Mouse (Mus musculus) frontal cortex, adult (tissue): ENCODE data around the gene Slc35b2.
A peak's percentile ranks its signal among the peaks of the same experiment; 100 is the strongest.

Experiments used
- ATAC-seq: cut with Nextera tagmentation; 2 replicates; pipeline ENCODE4 v1.9.2; 2017; ENCODE audit warnings: mild to moderate bottlenecking, moderate library complexity, mixed read lengths; ENCODE audit not compliant: low TSS enrichment

The Slc35b2 gene

DNA sequence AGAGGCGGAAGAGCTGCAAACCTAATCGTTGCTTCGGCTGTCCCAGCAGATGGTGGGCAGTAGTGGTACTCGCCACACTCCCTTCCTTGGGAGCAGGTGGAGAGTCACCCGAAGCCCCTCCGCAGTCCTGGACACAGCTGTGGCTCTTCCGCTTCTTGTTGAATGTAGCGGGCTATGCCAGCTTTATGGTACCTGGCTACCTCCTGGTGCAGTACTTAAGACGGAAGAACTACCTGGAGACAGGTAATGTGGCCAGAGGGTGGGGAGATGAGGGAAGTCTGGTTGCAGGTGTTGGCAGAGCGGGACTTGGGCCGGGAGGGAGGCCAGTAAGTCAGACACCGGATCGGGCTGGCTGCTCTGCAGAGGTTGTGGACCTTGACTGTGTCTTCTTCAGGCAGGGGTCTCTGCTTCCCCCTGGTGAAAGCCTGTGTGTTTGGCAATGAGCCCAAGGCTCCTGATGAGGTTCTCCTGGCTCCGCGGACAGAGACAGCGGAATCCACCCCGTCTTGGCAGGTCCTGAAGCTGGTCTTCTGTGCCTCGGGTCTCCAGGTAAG, 934 bp downstream of the Slc35b2 start:
- no peak for ATAC-seq

DNA sequence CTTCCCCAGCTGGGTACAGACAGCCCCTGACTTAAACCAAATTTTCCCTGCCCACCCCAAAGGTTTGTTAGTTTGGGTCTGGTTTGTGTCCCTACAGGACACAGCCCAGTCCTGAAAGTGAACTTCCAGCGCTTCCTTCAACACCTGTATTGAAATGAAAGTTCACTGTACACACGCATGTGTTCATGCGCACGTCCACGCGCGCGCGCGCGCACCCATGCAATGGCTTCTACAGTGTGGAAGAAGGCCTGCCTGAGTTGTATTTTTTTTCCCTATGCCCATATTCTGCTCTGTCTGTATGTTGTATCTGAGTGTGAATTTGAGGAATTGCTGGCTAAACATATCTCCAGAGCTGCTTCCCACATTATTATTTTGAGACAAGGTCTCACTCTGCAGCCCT, 1.4 kb downstream of the Slc35b2 start:
- no peak for ATAC-seq

DNA sequence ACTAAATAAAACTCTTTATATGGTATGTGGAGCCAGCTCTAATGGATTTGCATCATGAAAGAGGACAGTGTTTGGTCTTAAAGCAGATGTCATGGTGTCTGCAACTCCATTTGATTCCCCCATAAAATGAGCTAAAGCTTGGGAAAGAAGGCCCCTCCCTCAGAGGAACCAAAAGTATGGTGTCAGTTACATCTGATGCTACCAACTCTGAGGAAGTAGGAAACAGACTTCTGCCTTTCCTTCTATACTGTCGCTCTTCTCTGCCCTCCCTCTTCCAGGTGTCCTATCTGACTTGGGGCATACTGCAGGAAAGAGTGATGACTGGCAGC, 2.3 kb downstream of the Slc35b2 start:
- no peak for ATAC-seq

DNA sequence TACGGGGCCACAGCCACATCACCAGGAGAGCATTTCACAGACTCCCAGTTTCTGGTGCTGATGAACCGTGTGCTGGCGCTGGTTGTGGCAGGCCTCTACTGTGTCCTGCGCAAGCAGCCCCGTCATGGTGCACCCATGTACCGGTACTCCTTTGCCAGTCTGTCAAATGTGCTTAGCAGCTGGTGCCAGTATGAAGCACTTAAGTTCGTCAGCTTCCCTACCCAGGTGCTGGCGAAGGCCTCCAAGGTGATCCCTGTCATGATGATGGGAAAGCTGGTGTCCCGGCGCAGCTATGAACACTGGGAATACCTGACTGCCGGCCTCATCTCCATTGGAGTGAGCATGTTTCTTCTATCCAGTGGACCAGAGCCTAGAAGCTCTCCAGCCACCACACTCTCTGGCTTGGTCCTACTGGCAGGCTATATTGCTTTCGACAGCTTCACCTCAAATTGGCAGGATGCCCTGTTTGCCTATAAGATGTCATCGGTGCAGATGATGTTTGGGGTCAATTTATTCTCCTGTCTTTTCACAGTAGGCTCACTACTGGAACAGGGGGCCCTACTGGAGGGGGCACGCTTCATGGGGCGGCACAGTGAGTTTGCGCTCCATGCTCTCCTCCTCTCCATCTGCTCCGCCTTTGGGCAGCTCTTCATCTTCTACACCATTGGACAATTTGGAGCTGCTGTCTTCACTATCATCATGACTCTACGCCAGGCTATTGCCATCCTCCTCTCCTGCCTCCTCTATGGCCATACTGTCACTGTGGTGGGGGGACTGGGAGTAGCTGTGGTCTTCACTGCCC, 2.9 kb downstream of the Slc35b2 start:
- peak; percentile 5; the same call in 1 of the 2 replicates for ATAC-seq

DNA sequence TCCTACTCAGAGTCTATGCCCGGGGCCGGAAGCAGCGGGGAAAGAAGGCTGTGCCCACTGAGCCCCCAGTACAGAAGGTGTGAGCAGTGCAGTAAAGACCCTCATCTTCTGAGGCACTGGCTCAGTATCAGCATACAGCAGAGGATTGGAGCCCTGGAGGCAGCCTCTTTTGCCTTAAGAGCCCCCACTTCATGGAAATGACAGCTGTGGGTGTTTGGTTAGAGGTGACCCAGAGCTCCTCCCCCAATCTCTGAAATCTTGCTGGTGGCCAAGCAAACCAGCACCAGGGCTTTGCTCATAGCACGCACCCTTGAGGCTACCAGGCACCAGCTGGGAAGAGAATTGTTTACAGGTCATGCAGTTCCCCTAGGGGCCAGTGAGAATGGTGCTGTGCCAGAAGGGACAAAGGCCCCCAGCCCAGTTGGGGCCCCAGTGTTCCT, 3.5 kb downstream of the Slc35b2 start:
- ATAC-seq: no peak

DNA sequence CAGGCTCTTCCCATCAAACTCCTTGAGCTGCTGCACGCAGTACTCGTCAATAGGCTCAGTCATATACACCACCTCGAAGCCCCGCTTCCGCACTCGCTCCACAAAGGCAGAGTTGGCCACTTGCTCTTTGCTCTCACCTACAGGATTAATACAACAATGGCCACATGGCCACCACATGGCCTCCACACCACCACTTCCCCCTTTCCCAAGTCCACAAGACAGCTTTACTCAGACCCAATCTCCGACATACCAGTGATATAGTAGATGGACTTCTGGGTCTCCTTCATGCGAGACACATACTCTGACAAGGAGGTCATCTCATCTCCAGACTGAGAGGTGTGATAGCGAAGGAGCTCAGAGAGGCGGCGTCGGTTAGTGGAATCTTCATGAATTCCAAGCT, 5.3 kb downstream of the Slc35b2 start:
- ATAC-seq: no peak

DNA sequence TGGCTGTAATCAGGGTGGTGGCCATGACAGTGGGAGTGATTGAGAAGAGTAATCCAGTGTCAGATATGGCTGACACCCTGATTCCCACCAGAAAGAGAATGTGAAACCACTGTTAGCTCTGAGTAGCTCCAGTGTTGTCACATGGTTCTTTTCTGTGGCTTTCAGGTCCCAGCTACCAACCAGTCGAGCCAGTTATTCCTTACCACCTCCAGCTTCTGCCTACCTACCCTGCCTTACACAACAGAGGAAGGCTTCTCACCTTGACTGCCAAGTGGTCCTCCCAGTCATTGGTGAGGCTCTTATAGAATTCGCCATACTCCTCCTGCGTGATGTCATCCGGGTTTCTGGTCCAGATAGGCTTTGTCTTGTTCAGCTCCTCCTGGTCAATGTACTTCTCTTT, 6.3 kb downstream of the Slc35b2 start:
- no peak for ATAC-seq

GRCm38 (mm10) chr17:45572103-45573086, 8.7 kb downstream of the Slc35b2 start:
- ATAC-seq: peak; percentile 32

DNA sequence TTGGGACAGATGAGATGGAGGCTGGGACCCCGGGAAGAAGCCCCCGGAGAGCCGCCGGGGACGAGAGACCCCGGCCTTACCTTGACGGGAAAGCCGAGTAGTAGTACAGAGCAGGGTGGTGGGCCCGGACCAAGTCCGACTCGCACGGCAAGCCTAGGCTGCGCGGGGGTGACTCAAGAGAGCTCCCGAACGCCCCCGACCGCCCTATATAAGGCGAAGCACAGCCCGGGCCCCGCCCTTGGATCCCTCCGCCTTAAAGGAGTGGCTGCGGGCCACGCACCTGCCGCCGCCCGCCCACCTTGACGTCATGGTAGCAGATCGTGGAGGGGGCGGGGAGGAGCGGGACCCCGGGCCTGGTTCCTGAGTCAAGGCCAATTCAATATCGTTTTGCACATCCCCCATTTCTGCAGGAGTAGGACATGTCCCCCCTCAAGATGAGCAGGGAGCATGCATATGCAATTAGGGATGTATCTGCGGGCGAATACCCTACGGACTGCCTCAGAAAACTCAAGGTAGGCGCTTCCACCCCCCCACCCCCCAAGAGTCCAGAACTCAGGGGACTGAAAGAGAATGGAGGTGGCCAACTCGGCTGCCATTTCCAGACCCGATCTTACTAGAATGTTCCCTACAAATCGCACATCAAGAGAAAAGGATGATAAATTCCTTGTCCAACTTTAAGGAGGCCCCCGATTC, 9.6 kb downstream of the Slc35b2 start, which contains the start of gene Hsp90ab1:
TSS of gene Hsp90ab1 (minus strand) at position 185 of the 693 bp plus-strand sequence.
- peak; percentile 50 for ATAC-seq

GRCm38 (mm10) chr17:45573780-45574123, 10.1 kb downstream of the Slc35b2 start:
- ATAC-seq: peak; percentile 41

DNA sequence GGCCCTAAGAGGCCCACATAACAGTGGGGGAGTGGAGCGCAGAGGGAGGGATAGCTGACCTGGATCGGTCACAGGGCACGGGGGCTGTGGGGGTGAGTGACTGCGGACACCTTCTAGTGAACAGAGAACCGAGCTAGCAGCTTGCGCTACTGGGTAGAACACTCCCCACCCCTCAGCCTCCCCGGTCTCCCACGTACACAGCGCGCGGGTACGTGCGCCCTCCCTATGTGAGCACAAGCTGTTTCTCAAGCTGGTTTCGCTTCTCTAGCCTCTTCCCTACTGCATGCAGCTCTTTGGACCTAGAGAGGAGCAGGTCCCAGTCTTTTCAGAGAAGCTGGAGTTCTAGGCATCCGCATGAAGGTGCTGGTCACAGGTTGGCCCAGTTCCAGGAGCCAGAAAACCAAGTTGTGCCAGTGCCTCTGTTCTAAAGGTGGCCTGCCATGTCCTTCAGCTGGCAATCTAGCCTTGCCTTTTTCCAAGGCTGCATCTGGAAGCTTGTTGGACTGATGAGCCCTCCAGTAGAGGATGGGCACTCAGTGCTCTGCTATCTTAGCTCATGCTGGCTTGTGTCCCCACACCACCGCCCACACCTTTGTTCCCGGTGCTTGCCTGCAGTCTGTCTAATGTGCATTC, 10.6 kb downstream of the Slc35b2 start:
- peak; percentile 66 for ATAC-seq

GRCm38 (mm10) chr17:45575123-45575897, 11.6 kb downstream of the Slc35b2 start:
- no peak for ATAC-seq

DNA sequence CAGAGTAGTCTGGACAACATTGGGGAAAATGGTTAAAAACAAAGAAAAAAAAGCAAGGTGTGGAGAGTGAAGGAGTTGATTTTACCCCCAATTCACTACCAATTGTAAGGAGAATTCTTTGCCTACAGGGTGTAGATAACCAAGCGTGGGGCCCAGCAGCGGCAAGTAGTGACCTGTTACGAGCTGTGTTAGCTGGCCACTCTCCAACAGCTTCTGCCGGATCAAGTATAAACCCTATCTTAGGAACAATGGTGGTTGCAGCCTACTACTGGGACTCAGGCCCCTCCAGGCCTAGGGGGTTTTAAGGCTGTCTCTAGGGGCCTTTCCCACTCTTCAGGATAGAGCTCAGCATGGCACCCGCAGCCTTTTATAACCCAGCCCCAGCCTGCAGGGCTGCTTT, 14.6 kb downstream of the Slc35b2 start:
- ATAC-seq: no peak

- no peak for ATAC-seq
Measured at GRCm38 (mm10) chr17:45578843-45579242, 15.2 kb downstream of the Slc35b2 start.

- ATAC-seq: no peak
Measured at GRCm38 (mm10) chr17:45579554-45579953, 15.9 kb downstream of the Slc35b2 start.

GRCm38 (mm10) chr17:45580958-45581477, 17.3 kb downstream of the Slc35b2 start:
- ATAC-seq: no peak

DNA sequence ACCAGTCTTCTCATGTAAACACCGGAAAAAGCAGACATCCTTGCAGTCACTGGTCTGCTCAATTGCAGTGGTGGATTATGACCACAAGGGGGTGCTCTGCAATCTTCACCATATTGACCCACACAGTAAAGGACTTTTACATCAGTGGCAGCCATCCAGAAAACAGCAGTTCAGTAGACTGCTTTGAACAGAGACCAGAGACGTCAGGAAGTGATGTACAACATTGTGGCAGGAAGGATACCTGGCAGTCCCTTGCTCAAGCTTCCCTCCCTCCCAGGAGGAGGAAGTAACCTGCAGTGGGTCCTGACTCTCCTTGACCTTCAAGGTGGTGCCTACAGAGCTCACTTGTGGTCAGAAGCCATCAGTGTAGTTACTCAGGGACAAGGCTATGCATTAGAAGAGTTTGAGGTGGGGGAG, 17.9 kb downstream of the Slc35b2 start:
- no peak for ATAC-seq

- no peak for ATAC-seq
Measured at GRCm38 (mm10) chr17:45582188-45582587, 18.5 kb downstream of the Slc35b2 start.

DNA sequence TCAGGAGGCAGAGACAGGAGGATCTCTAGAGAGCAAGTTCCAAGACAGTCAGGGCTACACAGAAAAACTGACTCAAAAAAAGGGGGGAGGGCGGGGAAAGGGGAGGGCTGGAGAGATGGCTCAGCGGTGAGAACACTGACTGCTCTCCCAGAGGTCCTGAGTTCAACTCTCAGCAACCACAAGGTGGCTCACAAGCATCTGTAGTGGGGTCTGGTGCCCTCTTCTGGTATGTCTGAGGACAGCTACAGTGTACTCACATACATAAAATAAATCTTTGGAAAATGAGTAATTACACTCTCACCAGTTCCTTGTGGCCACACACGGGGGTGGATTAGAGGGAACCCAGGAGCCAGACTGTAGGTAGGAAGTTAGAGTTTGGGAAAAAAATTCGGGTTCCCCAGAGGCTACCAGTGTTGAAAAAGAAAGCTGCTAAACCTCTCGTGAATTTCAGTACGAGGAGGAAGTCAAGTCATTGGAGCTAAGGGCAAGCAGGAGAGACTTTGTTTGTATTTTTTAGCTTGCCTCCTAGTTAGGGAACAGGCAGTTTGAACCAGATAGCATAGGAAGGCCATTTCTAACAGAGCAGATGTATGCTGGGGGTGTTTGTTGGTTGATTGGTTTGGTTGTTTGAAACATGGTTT, 19.2 kb downstream of the Slc35b2 start:
- no peak for ATAC-seq
